29 mouse cellular contexts compared by ENCODE assay signal in genomic region chr12:98656873-98657272, GRCm38 (mm10). TPM values are rescaled to one million over a fixed set of nuclear protein-coding genes. Genes with fewer than 3 reads are reported as not detected.
DNase-seq lines count a peak whose midpoint lies in the region; ATAC-seq and TF ChIP-seq lines count a peak whose summit lies in the region.
"Had no signal": no experiment of that assay in that cellular context is flagged by ENCODE, and none has a peak within 500 bp of the region (broad histone marks: within the 10 kb centered on the region; RNA-seq: fewer than 3 reads in every experiment).

No protein-coding gene starts in this region.

- peaks cover 21% of the 10 kb centered on the region for H3K36me3 ChIP-seq in forebrain, postnatal 0 days (ENCODE audit: insufficient read depth)
- peaks cover 14% of the 10 kb centered on the region for H3K36me3 ChIP-seq in forebrain, embryonic 12.5 days (replicated peaks)
- peaks cover 6% of the 10 kb centered on the region; the same call in 1 of the 2 replicates for H3K36me3 ChIP-seq in midbrain, postnatal 0 days (ENCODE audit: insufficient read depth, low read length)
- peaks cover 27% of the 10 kb centered on the region for H3K36me3 ChIP-seq in midbrain, embryonic 14.5 days (ENCODE audit: control insufficient read depth, insufficient read depth, low read length)
- peaks cover 21% of the 10 kb centered on the region for H3K36me3 ChIP-seq in limb, embryonic 14.5 days (ENCODE audit: control insufficient read depth, insufficient read depth, low read length)
- H3K36me3 ChIP-seq in kidney, embryonic 14.5 days (ENCODE audit: control insufficient read depth, insufficient read depth, low read length), result peaks cover 12% of the 10 kb centered on the region; the same call in 1 of the 2 replicates

- H3K9me3 ChIP-seq in forebrain, postnatal 0 days (ENCODE audit: low read length), result no peaks in the 10 kb centered on the region
- no peaks in the 10 kb centered on the region for H3K9me3 ChIP-seq in forebrain, embryonic 12.5 days
- no peaks in the 10 kb centered on the region for H3K9me3 ChIP-seq in midbrain, postnatal 0 days (ENCODE audit: low read length)
- 0 out of 2 replicates have a peak, but pooled peaks cover 2% of the 10 kb centered on the region for H3K9me3 ChIP-seq in midbrain, embryonic 14.5 days (ENCODE audit: control insufficient read depth, low read length)
- no peaks in the 10 kb centered on the region for H3K9me3 ChIP-seq in limb, embryonic 14.5 days (ENCODE audit: control insufficient read depth, low read length)
- H3K9me3 ChIP-seq in kidney, embryonic 14.5 days (ENCODE audit: control insufficient read depth, low read length), result no peaks in the 10 kb centered on the region
- H3K9me3 ChIP-seq: embryonic facial prominence, embryonic 12.5 days; forebrain, embryonic 13.5 days; G1E; heart, embryonic 13.5 days; hindbrain, embryonic 12.5 days; hindbrain, embryonic 15.5 days had no signal

- TF ChIP-seq POLR2A in limb, embryonic 14.5 days (IDR thresholded peaks at IDR 0.05; ENCODE audit: borderline replicate concordance, extremely low read depth, insufficient read depth, insufficient read length), result no peak

- H3K9ac ChIP-seq in forebrain, postnatal 0 days, result no peak overlapping the region
- H3K9ac ChIP-seq in forebrain, embryonic 12.5 days, result no peak overlapping the region
- no peak overlapping the region for H3K9ac ChIP-seq in midbrain, postnatal 0 days (replicated peaks; ENCODE audit: low read length, poor library complexity, severe bottlenecking)
- no peak overlapping the region for H3K9ac ChIP-seq in midbrain, embryonic 14.5 days (replicated peaks; ENCODE audit: low read length)
- no peak overlapping the region for H3K9ac ChIP-seq in limb, embryonic 14.5 days (ENCODE audit: low read depth, low read length, severe bottlenecking)
- H3K9ac ChIP-seq in kidney, embryonic 14.5 days (ENCODE audit: low read depth, low read length), result no peak overlapping the region
- H3K9ac ChIP-seq: embryonic facial prominence, embryonic 12.5 days; forebrain, embryonic 13.5 days; heart, embryonic 13.5 days; hindbrain, embryonic 12.5 days; hindbrain, embryonic 15.5 days had no signal

- H3K27ac ChIP-seq in forebrain, postnatal 0 days (ENCODE audit: low read depth, low read length), result no peak overlapping the region
- H3K27ac ChIP-seq in forebrain, embryonic 12.5 days, result no peak overlapping the region
- H3K27ac ChIP-seq in layer of hippocampus, adult 2 months, result no peak overlapping the region
- H3K27ac ChIP-seq in midbrain, postnatal 0 days (ENCODE audit: low read depth, low read length), result no peak overlapping the region
- H3K27ac ChIP-seq in midbrain, embryonic 14.5 days (replicated peaks; ENCODE audit: low read depth, low read length), result no peak overlapping the region
- H3K27ac ChIP-seq in limb, embryonic 14.5 days (replicated peaks; ENCODE audit: low read depth, low read length), result no peak overlapping the region
- no peak overlapping the region for H3K27ac ChIP-seq in kidney, embryonic 14.5 days (ENCODE audit: low read depth, low read length)
- H3K27ac ChIP-seq: embryonic facial prominence, embryonic 12.5 days; forebrain, embryonic 13.5 days; gastrocnemius, adult 2 months; heart, embryonic 13.5 days; hindbrain, embryonic 12.5 days; hindbrain, embryonic 15.5 days had no signal

- no peak for ATAC-seq in forebrain, postnatal 0 days
- ATAC-seq in forebrain, embryonic 12.5 days (ENCODE audit: low FRiP score), result no peak
- ATAC-seq in midbrain, postnatal 0 days (ENCODE audit: low FRiP score), result no peak
- ATAC-seq in midbrain, embryonic 14.5 days (ENCODE audit: low FRiP score, low TSS enrichment), result no peak
- ATAC-seq in limb, embryonic 14.5 days (ENCODE audit: low FRiP score, low read depth), result peak; percentile 85
- no peak for ATAC-seq in kidney, embryonic 14.5 days (ENCODE audit: low FRiP score, low TSS enrichment)
- ATAC-seq: forebrain, embryonic 13.5 days; forebrain, embryonic 16.5 days; Patski had no signal

- H3K27me3 ChIP-seq in forebrain, postnatal 0 days (ENCODE audit: insufficient read depth, low read length), result no peaks in the 10 kb centered on the region
- H3K27me3 ChIP-seq in forebrain, embryonic 12.5 days, result no peaks in the 10 kb centered on the region
- no peaks in the 10 kb centered on the region for H3K27me3 ChIP-seq in midbrain, postnatal 0 days (ENCODE audit: insufficient read depth, low read length)
- no peaks in the 10 kb centered on the region for H3K27me3 ChIP-seq in midbrain, embryonic 14.5 days (ENCODE audit: control insufficient read depth, insufficient read depth, low read length)
- H3K27me3 ChIP-seq in limb, embryonic 14.5 days (ENCODE audit: control insufficient read depth, insufficient read depth, low read length), result no peaks in the 10 kb centered on the region
- no peaks in the 10 kb centered on the region for H3K27me3 ChIP-seq in kidney, embryonic 14.5 days (ENCODE audit: control insufficient read depth, insufficient read depth, low read length)
- H3K27me3 ChIP-seq: CH12.LX; embryonic facial prominence, embryonic 12.5 days; forebrain, embryonic 13.5 days; heart, embryonic 13.5 days; hindbrain, embryonic 12.5 days; hindbrain, embryonic 15.5 days; Patski had no signal

- WGBS in forebrain, postnatal 0 days, result 71% methylated on average over 2 of the region's 2 CpGs
- 76% methylated on average over 2 of the region's 2 CpGs for WGBS in forebrain, embryonic 12.5 days
- WGBS in midbrain, postnatal 0 days, result 56% methylated on average over 2 of the region's 2 CpGs
- WGBS in midbrain, embryonic 14.5 days, result 69% methylated on average over 2 of the region's 2 CpGs
- WGBS in limb, embryonic 14.5 days, result 42% methylated on average over 2 of the region's 2 CpGs
- WGBS in kidney, embryonic 14.5 days, result 71% methylated on average over 2 of the region's 2 CpGs

- no peaks in the 10 kb centered on the region for H3K4me1 ChIP-seq in forebrain, postnatal 0 days (ENCODE audit: insufficient read depth)
- H3K4me1 ChIP-seq in forebrain, embryonic 12.5 days, result no peaks in the 10 kb centered on the region
- H3K4me1 ChIP-seq in midbrain, postnatal 0 days (ENCODE audit: insufficient read depth, low read length), result no peaks in the 10 kb centered on the region
- no peaks in the 10 kb centered on the region for H3K4me1 ChIP-seq in midbrain, embryonic 14.5 days (ENCODE audit: control insufficient read depth, insufficient read depth, low read length)
- H3K4me1 ChIP-seq in limb, embryonic 14.5 days (ENCODE audit: control insufficient read depth, insufficient read depth, low read length), result no peaks in the 10 kb centered on the region
- no peaks in the 10 kb centered on the region for H3K4me1 ChIP-seq in kidney, embryonic 14.5 days (ENCODE audit: control insufficient read depth, insufficient read depth, low read length)
- H3K4me1 ChIP-seq: embryonic facial prominence, embryonic 12.5 days; forebrain, embryonic 13.5 days; heart, embryonic 13.5 days; hindbrain, embryonic 12.5 days; hindbrain, embryonic 15.5 days had no signal

- peak; percentile 20; the same call in 1 of the 2 replicates for TF ChIP-seq CTCF in forebrain, postnatal 0 days (IDR thresholded peaks at IDR 0.05; ENCODE audit: low read depth)
- TF ChIP-seq CTCF in layer of hippocampus, adult 2 months (conservative IDR thresholded peaks at IDR 0.05), result peak; percentile 60
- TF ChIP-seq CTCF in midbrain, postnatal 0 days (IDR thresholded peaks at IDR 0.05), result peak; percentile 32; the same call in 1 of the 2 replicates

- H3K4me2 ChIP-seq in forebrain, postnatal 0 days (ENCODE audit: low read depth), result no peak overlapping the region
- H3K4me2 ChIP-seq in forebrain, embryonic 12.5 days, result no peak overlapping the region
- H3K4me2 ChIP-seq in midbrain, postnatal 0 days (ENCODE audit: low read depth, low read length, poor library complexity, severe bottlenecking), result no peak overlapping the region
- no peak overlapping the region for H3K4me2 ChIP-seq in midbrain, embryonic 14.5 days (ENCODE audit: low read length)
- no peak overlapping the region for H3K4me2 ChIP-seq in limb, embryonic 14.5 days (replicated peaks; ENCODE audit: low read depth, low read length, severe bottlenecking)
- H3K4me2 ChIP-seq in kidney, embryonic 14.5 days (replicated peaks; ENCODE audit: low read depth, low read length), result no peak overlapping the region
- H3K4me2 ChIP-seq: embryonic facial prominence, embryonic 12.5 days; forebrain, embryonic 13.5 days; heart, embryonic 13.5 days; hindbrain, embryonic 12.5 days; hindbrain, embryonic 15.5 days had no signal

- H3K4me3 ChIP-seq in forebrain, postnatal 0 days (ENCODE audit: low read depth, low read length), result no peak overlapping the region
- no peak overlapping the region for H3K4me3 ChIP-seq in forebrain, embryonic 12.5 days (replicated peaks)
- no peak overlapping the region for H3K4me3 ChIP-seq in layer of hippocampus, adult 2 months
- H3K4me3 ChIP-seq in midbrain, postnatal 0 days (ENCODE audit: low read depth, low read length), result no peak overlapping the region
- H3K4me3 ChIP-seq in midbrain, embryonic 14.5 days (replicated peaks; ENCODE audit: low read depth, low read length), result no peak overlapping the region
- no peak overlapping the region for H3K4me3 ChIP-seq in limb, embryonic 14.5 days (replicated peaks; ENCODE audit: low read length)
- H3K4me3 ChIP-seq in kidney, embryonic 14.5 days (ENCODE audit: low read length), result no peak overlapping the region
- H3K4me3 ChIP-seq: embryonic facial prominence, embryonic 12.5 days; erythroblast, embryonic 14.5 days; forebrain, embryonic 13.5 days; gastrocnemius, adult 2 months; heart, embryonic 13.5 days; hindbrain, embryonic 12.5 days; hindbrain, embryonic 15.5 days had no signal

- no peak for DNase-seq in forebrain, postnatal 0 days
- no peak for DNase-seq in layer of hippocampus, adult 2 months (ENCODE audit: low spot score in 2 of 2)
- no peak for DNase-seq in layer of hippocampus, postnatal 10 days (ENCODE audit: low spot score in 2 of 2)
- DNase-seq in midbrain, postnatal 0 days (ENCODE audit: low spot score), result no peak
- no peak for DNase-seq in midbrain, embryonic 14.5 days
- DNase-seq in limb, embryonic 14.5 days (ENCODE audit: low spot score), result no peak
- DNase-seq: adrenal gland, postnatal 10 days; adrenal gland, postnatal 36 days; B cell, adult 2 months; cerebellum, adult 18-20 months; cerebellum, adult 9-10 months; cerebellum, postnatal 14 days; gastrocnemius, adult 2 months; gastrocnemius, postnatal 14 days; heart, adult 11 months; heart, postnatal 14 days; heart, postnatal 4 days had no signal

RNA-seq across cellular contexts. Expression of gene Spata7, which starts 28.9 kb away (rescaled TPM):
- 35.4 and 35.5 TPM in 2 replicates for total RNA-seq in forebrain, postnatal 0 days (2014; rRNA removed)
- 23.2 and 32.2 TPM in 2 replicates for polyA plus RNA-seq in forebrain, postnatal 0 days (2015; fragmentation: Nextera tagmentation; extraction: Ambion mirVana)
- 24.8 and 25.8 TPM in 2 replicates for polyA plus RNA-seq in forebrain, embryonic 12.5 days (2016; fragmentation: Nextera tagmentation; extraction: Ambion mirVana)
- total RNA-seq in layer of hippocampus, adult 2 months (2021), result 10 to 100 TPM; 26.3 to 32.2 TPM
- total RNA-seq in layer of hippocampus, postnatal 10 days (2021), result 10 to 100 TPM; 31.0 to 34.2 TPM
- 29.2 and 41.6 TPM in 2 replicates for total RNA-seq in midbrain, postnatal 0 days (2014; rRNA removed)
- 34.2 and 38.2 TPM in 2 replicates for polyA plus RNA-seq in midbrain, postnatal 0 days (2015; fragmentation: Nextera tagmentation; extraction: Ambion mirVana)
- 28.4 and 29.4 TPM in 2 replicates for polyA plus RNA-seq in midbrain, embryonic 14.5 days (2014; fragmentation: Nextera tagmentation; extraction: Ambion mirVana)
- polyA plus RNA-seq in limb, embryonic 14.5 days (2012; rRNA removed), result 7.7 and 8.4 TPM in 2 replicates
- polyA plus RNA-seq in limb, embryonic 14.5 days (2014; fragmentation: Nextera tagmentation; extraction: Ambion mirVana), result 12.5 and 15.3 TPM in 2 replicates
- polyA plus RNA-seq in kidney, embryonic 14.5 days (2014; fragmentation: Nextera tagmentation; extraction: Ambion mirVana), result 18.6 and 18.7 TPM in 2 replicates
